Mouse (Mus musculus) ES-E14 (cell line): ENCODE data around the gene Slc9a1. TPM values are rescaled to one million over a fixed set of nuclear protein-coding genes. Genes with fewer than 3 reads are reported as not detected.

Experiments used
- DNase-seq: peaks from one replicate; pipeline ENCODE4 v3.0.0-alpha.2; 2013; ENCODE audit warnings: low read depth, low spot score
- H3K27ac ChIP-seq: 2 replicates; pipeline ENCODE4 v1.5.1; 2012; ENCODE audit warnings: low read depth, mild to moderate bottlenecking, low read length, moderate library complexity, mixed read lengths; ENCODE audit not compliant: poor library complexity, insufficient read depth, severe bottlenecking
- H3K36me3 ChIP-seq: 2 replicates; pipeline ENCODE4 v1.6.1; 2012; ENCODE audit warnings: mild to moderate bottlenecking, low read length, moderate library complexity, mixed read lengths; ENCODE audit not compliant: control insufficient read depth, poor library complexity, insufficient read depth, severe bottlenecking
- H3K4me1 ChIP-seq, 2 experiments: fragments of 150-350 bp in 1 of 2; sonication (generic) in 1 of 2; 2 replicates each; pipeline ENCODE4 v1.6.1; 2012; ENCODE audit warnings: low read length in 2 of 2, mild to moderate bottlenecking in 1 of 2, mixed read lengths in 1 of 2; ENCODE audit not compliant: control insufficient read depth in 2 of 2, insufficient read depth in 2 of 2, poor library complexity in 1 of 2
- H3K4me3 ChIP-seq, 2 experiments: fragments of 150-350 bp in 1 of 2; sonication (generic) in 1 of 2; 2 replicates each; pipeline ENCODE4 v1.5.1; 2012; ENCODE audit warnings: low read length in 2 of 2, low read depth in 1 of 2, mild to moderate bottlenecking in 1 of 2, mixed read lengths in 1 of 2; ENCODE audit not compliant: insufficient read depth in 1 of 2, poor library complexity in 1 of 2, severe bottlenecking in 1 of 2
- H3K9ac ChIP-seq: 2 replicates; pipeline ENCODE4 v1.6.1; 2012; ENCODE audit warnings: low read depth, mild to moderate bottlenecking, low read length, mixed read lengths; ENCODE audit not compliant: poor library complexity, insufficient read depth, severe bottlenecking
- H3K9me3 ChIP-seq: fragments of 150-350 bp; sonication (generic); 2 replicates; pipeline ENCODE4 v1.6.1; 2012; ENCODE audit warnings: low read depth, mild to moderate bottlenecking, low read length; ENCODE audit not compliant: control insufficient read depth, insufficient read depth
- CHD2 ChIP-seq: IDR thresholded peaks from 2 replicates; pipeline ENCODE4 v1.6.1; 2014; ENCODE audit warnings: mild to moderate bottlenecking, low read depth, low read length, inconsistent platforms
- HCFC1 ChIP-seq: IDR thresholded peaks from 2 replicates; pipeline ENCODE4 v1.6.1; 2012; ENCODE audit warnings: low read length, inconsistent platforms, borderline replicate concordance; ENCODE audit not compliant: insufficient read depth
- MAFK ChIP-seq: IDR thresholded peaks from 2 replicates; pipeline ENCODE4 v1.6.1; 2014; ENCODE audit warnings: mild to moderate bottlenecking, low read depth, low read length, inconsistent platforms; ENCODE audit not compliant: insufficient read depth
- ZC3H11A ChIP-seq: IDR thresholded peaks from 2 replicates; pipeline ENCODE4 v1.6.1; 2012; ENCODE audit warnings: low read depth, mild to moderate bottlenecking, inconsistent platforms, low read length, borderline replicate concordance
- ZNF384 ChIP-seq: IDR thresholded peaks from 2 replicates; pipeline ENCODE4 v1.6.1; 2012; ENCODE audit warnings: low read depth, low read length, inconsistent platforms
- in situ Hi-C, 2 experiments: fragments of 600-800 bp; cut with MboI; formaldehyde crosslinking; loops; one replicate each; pipeline ENCODE4 v1.15.1; 2025; ENCODE audit warnings: low sequenced_read_pairs in 2 of 2, inconsistent platforms in 1 of 2; ENCODE audit not compliant: unreplicated experiment in 2 of 2
- total RNA-seq: library from RNA; depleted of rRNA; stranded (reverse); fragments of 300-350 nt; gene quantifications from 2 replicates; pipeline ENCODE4 v1.2.3, GENCODE M21; 2012

The Slc9a1 gene
- total RNA-seq, 1 experiment = 24.9 TPM

GRCm38 (mm10) chr4:133375812-133376577, 6.5 kb downstream of the Slc9a1 start:
- no peak for TF ChIP-seq ZC3H11A
- no peak for TF ChIP-seq CHD2
- TF ChIP-seq MAFK = no peak
- no peak for TF ChIP-seq HCFC1
- no peak for TF ChIP-seq ZNF384
- Histone ChIP-seq H3K4me3 (no peak overlapping the region), H3K4me1 (peaks cover 17 to 38% of the 10 kb centered on the region in 2 experiments), H3K9me3 (no peaks in the 10 kb centered on the region), H3K27ac (peak overlapping the region; percentile 40; the same call in 1 of the 2 replicates), H3K36me3 (peaks cover 4% of the 10 kb centered on the region; the same call in 1 of the 2 replicates), H3K9ac (no peak overlapping the region)
- DNase-seq = no peak
- in situ Hi-C loops = no loop called here

GRCm38 (mm10) chr4:133378236-133379045, 8.9 kb downstream of the Slc9a1 start:
- TF ChIP-seq MAFK (peak; percentile 84), HCFC1 (no peak)

GRCm38 (mm10) chr4:133379046-133379347, 9.5 kb downstream of the Slc9a1 start:
- peak overlapping the region; percentile 3; the same call in 1 of the 2 replicates for H3K9ac ChIP-seq
- H3K27ac ChIP-seq = peak overlapping the region; percentile 56
- no peak for TF ChIP-seq MAFK
- TF ChIP-seq HCFC1 = no peak
- no peak for TF ChIP-seq ZC3H11A
- no peak for TF ChIP-seq ZNF384
- no peak for TF ChIP-seq CHD2
- no peak overlapping the region for H3K4me3 ChIP-seq
- no peak for DNase-seq
- H3K9me3 ChIP-seq = no peaks in the 10 kb centered on the region
- peaks cover 4% of the 10 kb centered on the region; the same call in 1 of the 2 replicates for H3K36me3 ChIP-seq
- H3K4me1 ChIP-seq = peaks cover 12 to 31% of the 10 kb centered on the region in 2 experiments
- in situ Hi-C loops = no loop called here

More at GRCm38 (mm10) chr4:133378236-133379045, 8.9 kb downstream of the Slc9a1 start:
- peak overlapping the region; percentile 56 for H3K27ac ChIP-seq
- DNase-seq = no peak
- in situ Hi-C loops = no loop called here
- peaks cover 12 to 32% of the 10 kb centered on the region in 2 experiments for H3K4me1 ChIP-seq
- H3K9ac ChIP-seq = peak overlapping the region; percentile 3; the same call in 1 of the 2 replicates
- H3K36me3 ChIP-seq = peaks cover 4% of the 10 kb centered on the region; the same call in 1 of the 2 replicates
- H3K9me3 ChIP-seq = no peaks in the 10 kb centered on the region
- H3K4me3 ChIP-seq = no peak overlapping the region

GRCm38 (mm10) chr4:133379861-133380260, 10.4 kb downstream of the Slc9a1 start:
- no peak overlapping the region for H3K9ac ChIP-seq
- no peak for TF ChIP-seq ZNF384
- TF ChIP-seq ZC3H11A = no peak
- TF ChIP-seq HCFC1 = no peak
- no peak for TF ChIP-seq MAFK
- no peak for TF ChIP-seq CHD2
- H3K9me3 ChIP-seq = no peaks in the 10 kb centered on the region
- DNase-seq = no peak
- in situ Hi-C loops = no loop called here
- H3K4me3 ChIP-seq = no peak overlapping the region
- H3K27ac ChIP-seq = peak overlapping the region; percentile 78; the same call in 1 of the 2 replicates
- H3K36me3 ChIP-seq = peaks cover 4% of the 10 kb centered on the region; the same call in 1 of the 2 replicates
- H3K4me1 ChIP-seq = peaks cover 12 to 30% of the 10 kb centered on the region in 2 experiments
